Mouse (Mus musculus): ENCODE results near the gene Olfr1427. TPM values are rescaled to one million over a fixed set of nuclear protein-coding genes. Genes with fewer than 3 reads are reported as not detected.
"Not testable (repeated sequence)": the region's sequence is repeated elsewhere in the genome, so short reads cannot be mapped to it uniquely, and the experiment has no call there.

Olfr1427 gene
- polyA plus RNA-seq (2017; shearing (Covaris generic)) = not detected

GRCm38 (mm10) chr19:12103234-12103633 is at the start of gene Olfr1427:
Olfr1427 (minus strand) TSS chr19:12103334.
- ATAC-seq = no peak

DNA sequence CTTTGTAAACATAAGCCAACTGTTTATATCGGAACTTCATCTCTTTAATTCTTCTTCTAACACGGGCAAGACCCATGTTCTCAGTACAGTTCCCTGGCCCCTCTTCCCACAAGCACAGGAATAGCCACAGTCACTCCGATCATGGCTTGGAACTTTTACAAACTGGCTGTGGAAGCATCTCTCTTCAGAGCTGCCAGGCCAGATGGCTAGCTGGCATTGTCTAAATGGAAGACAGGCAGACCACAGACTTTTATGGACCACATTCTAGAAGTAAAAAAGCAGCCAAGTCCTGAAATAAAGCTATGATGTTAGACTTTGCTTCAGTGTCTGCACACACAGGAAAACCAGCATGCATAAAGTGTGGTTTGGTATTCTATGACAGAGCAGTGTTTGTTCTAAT is 42.3 kb upstream of the Olfr1427 start:
- ATAC-seq = no peak

DNA sequence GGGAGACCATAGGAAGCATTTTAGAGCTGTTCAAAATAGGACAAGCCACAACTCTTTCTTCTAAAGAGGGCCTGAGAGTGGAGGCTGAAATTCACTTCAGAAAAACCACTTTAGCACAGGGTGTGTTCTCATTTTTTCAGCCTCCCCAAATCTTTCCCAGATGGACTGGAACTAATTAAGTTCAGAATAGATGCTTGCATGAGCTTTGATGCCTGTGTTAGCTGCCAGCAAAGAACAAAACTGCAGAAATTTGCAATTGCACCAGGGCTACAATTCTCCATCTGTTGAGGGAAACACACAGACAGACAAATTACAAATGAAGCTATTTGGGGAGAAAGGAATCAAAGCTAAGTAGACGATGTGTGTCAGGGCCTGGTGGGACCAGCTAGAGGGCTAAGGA is 40.2 kb upstream of the Olfr1427 start:
- no peak for ATAC-seq

- ATAC-seq = no peak
These were observed 31.2 kb upstream of the Olfr1427 start for GRCm38 (mm10) chr19:12134289-12134688.

DNA sequence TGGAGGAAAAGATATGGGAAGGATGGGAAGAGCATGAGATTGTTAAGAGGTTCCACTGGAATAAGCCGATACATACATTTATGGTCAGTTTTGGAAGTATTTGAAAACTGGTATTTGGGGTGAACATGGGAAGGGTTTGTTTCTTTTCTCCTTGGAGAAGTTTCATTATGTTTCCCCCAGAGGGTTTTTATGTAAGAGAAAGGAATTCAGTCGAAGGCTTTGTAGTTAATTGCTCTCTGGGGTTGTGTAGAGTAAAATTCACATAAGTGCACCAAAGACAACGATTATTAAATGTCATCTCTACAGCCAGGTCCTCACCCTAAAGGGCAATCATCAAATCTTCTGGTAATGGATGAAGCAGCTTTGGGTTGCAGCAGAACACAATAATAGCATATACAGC is 20.0 kb upstream of the Olfr1427 start, which contains the start of gene Olfr76:
Olfr76 (minus strand) TSS at position 101 of the 400 bp plus-strand sequence.
- no peak for ATAC-seq

- no peak for ATAC-seq
These were observed 13.3 kb upstream of the Olfr1427 start for GRCm38 (mm10) chr19:12116464-12116863.

DNA sequence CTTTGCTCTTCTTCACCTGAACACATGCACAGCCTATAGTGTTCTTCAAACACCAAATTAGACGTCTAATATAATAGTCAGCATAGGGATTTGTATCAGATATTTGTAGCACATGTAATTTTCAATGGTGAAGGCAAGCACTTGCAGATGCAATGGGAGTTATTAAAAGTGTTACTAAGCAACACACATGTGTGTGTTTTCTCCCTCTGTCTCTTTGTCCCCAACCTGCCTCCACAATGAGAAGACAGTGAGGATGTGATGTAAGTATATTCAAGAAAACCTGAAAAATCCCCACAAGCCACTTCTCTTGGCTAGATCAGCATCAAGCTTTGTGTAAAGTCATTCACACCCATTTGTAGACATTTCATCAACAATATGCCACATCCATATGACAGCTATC is 12.7 kb upstream of the Olfr1427 start, which contains the start of gene Olfr1428:
Olfr1428 (minus strand) TSS at position 101 of the 400 bp plus-strand sequence.
- ATAC-seq = no peak

DNA sequence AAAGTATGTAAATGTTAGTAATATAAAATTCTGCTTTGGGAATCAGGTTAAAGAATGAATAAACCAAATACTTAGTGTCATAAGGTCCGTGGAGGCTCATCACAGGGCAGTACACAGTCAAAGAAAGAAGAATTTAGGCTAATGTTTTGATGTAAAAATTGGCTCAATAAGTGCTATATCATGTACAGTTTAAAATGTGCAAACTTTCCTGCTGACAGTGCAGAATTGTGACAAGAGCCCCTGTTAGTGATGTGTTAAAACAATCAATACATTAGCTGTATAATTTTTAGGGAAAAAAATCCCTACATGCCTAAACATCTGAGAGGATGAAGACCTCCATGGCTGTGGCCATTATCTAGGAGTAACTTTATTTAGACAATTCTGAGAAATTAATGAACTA is 10.7 kb upstream of the Olfr1427 start:
- no peak for ATAC-seq

- no peak for ATAC-seq
These were observed 1.4 kb upstream of the Olfr1427 start for GRCm38 (mm10) chr19:12104541-12104940.

DNA sequence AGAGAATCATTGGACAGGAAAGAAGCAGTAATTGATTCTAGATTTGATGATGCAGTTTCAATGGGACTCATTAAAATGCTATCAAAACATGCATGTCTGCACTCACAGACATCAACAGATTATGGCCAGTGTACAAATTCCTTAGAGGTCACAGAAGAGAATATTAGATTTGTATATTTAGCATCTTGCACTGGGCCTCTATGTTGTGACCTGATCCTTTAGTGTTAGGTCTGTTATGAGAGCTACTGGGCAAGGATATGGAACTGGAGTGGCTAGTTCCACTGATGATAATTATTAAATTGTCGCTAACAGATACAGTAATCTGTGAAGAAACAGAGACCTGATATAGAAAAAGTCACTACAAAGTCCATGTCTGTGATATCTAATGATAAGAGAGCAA is 11.2 kb downstream of the Olfr1427 start, which contains the start of gene Olfr1426:
Olfr1426 (minus strand) TSS at position 101 of the 400 bp plus-strand sequence.
- no peak for ATAC-seq

DNA sequence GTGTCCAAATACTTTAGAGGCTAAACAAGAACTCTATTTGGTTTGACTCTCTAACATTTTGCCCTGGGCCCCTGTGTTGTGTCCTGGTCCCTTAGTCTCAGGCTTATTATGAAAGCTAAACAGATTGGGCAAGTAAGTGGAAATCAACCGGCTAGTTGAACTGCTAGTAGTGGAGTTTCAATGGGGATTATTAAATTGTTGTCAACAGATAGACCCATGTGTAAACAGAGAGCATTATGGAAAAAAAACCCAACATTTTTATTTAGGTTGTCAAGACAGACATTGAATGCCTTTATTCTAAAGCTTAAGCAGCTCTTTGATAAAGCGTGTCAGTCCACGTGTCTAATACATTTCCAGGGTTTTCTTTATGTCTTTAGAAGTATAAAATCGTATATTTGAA is 25.5 kb downstream of the Olfr1427 start, which contains the start of gene Olfr1425:
Olfr1425 (minus strand) TSS at position 101 of the 400 bp plus-strand sequence.
- not testable (repeated sequence) for ATAC-seq

DNA sequence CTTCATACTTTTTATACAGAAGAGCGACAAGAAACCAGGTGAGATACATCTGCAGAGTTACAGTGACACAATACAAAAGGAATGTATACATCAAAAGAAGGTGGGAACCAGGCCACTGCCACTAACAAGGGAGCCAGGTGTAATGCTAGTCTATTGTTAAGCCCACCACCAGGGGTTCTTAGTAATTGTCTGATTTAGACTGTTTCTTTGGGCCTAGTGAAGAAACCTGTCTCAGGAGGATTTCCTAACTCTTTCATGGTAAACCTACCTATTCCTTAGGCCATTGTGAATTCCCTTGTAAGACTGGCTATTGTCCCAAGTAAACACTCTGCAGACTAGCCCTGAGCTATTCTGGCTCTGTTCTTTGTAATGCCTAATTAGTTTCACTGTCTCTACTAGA is 33.6 kb downstream of the Olfr1427 start:
- not testable (repeated sequence) for ATAC-seq

DNA sequence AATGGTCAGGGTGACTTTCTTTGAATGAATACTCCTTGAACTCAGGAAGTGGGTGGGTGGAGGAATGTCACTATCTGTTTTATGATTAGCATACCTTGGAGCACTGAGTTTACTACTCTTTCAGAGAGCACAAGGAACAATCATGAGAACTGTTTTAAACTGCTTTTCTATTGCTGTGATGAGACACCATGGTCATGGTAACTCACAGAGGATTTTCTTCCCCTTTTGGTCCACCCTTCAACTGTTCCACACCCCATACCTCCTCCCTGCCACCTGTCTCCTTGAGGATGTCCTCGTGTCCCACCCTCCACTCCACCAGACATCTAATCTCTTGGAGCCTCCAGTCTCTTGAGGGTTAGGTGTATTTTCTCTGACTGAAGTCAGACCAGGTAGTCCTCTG is 35.3 kb downstream of the Olfr1427 start:
- not testable (repeated sequence) for ATAC-seq

- not testable (repeated sequence) for ATAC-seq
These were observed 40.6 kb downstream of the Olfr1427 start, which contains the start of gene Olfr1424 for GRCm38 (mm10) chr19:12062582-12062981. Olfr1424 (minus strand) TSS chr19:12062682.

Other genes with a start within 250 kb of the Olfr1427 start
- gene Olfr1418, start 242.3 kb downstream of the Olfr1427 start, polyA plus RNA-seq (2017; shearing (Covaris generic)) = not detected
- not detected for gene Olfr1419, start 228.2 kb downstream of the Olfr1427 start, polyA plus RNA-seq (2017; shearing (Covaris generic))
- gene Olfr1420, start 216.8 kb downstream of the Olfr1427 start, polyA plus RNA-seq (2017; shearing (Covaris generic)) = not detected
- gene Patl1, start 190.9 kb downstream of the Olfr1427 start, polyA plus RNA-seq (2017; shearing (Covaris generic)) = 10 to 100 TPM; 14.5 to 15.9 TPM
- 1 to 10 TPM; 6.7 to 7.3 TPM for gene Osbp, start 137.4 kb downstream of the Olfr1427 start, polyA plus RNA-seq (2017; shearing (Covaris generic))
- gene Olfr1423, start 62.0 kb downstream of the Olfr1427 start, polyA plus RNA-seq (2017; shearing (Covaris generic)) = under 1 TPM in 1 of 2 experiments, not detected in 1; 0.05 TPM
- not detected for gene Olfr1424, start 40.7 kb downstream of the Olfr1427 start, polyA plus RNA-seq (2017; shearing (Covaris generic))
- gene Olfr1425, start 25.6 kb downstream of the Olfr1427 start, polyA plus RNA-seq (2017; shearing (Covaris generic)) = not detected
- not detected for gene Olfr1426, start 11.3 kb downstream of the Olfr1427 start, polyA plus RNA-seq (2017; shearing (Covaris generic))
- not detected for gene Olfr1428, start 12.6 kb upstream of the Olfr1427 start, polyA plus RNA-seq (2017; shearing (Covaris generic))
- gene Olfr76, start 19.9 kb upstream of the Olfr1427 start, polyA plus RNA-seq (2017; shearing (Covaris generic)) = not detected
- under 1 TPM in 1 of 2 experiments, not detected in 1; 0.16 TPM for gene Olfr1555-ps1, start 66.8 kb upstream of the Olfr1427 start, polyA plus RNA-seq (2017; shearing (Covaris generic))
- gene Olfr1431, start 97.3 kb upstream of the Olfr1427 start, polyA plus RNA-seq (2017; shearing (Covaris generic)) = not detected
- not detected for gene Olfr1432, start 129.3 kb upstream of the Olfr1427 start, polyA plus RNA-seq (2017; shearing (Covaris generic))
- not detected for gene Olfr262, start 138.3 kb upstream of the Olfr1427 start, polyA plus RNA-seq (2017; shearing (Covaris generic))
- not detected for gene Olfr235, start 157.7 kb upstream of the Olfr1427 start, polyA plus RNA-seq (2017; shearing (Covaris generic))
- not detected for gene Olfr1434, start 176.5 kb upstream of the Olfr1427 start, polyA plus RNA-seq (2017; shearing (Covaris generic))
- gene Olfr1436, start 195.8 kb upstream of the Olfr1427 start, polyA plus RNA-seq (2017; shearing (Covaris generic)) = not detected
- not detected for gene Olfr1437, start 221.8 kb upstream of the Olfr1427 start, polyA plus RNA-seq (2017; shearing (Covaris generic))
- not detected for gene Olfr1438-ps1, start 232.6 kb upstream of the Olfr1427 start, polyA plus RNA-seq (2017; shearing (Covaris generic))

All from activated CD4-positive, CD25-positive, alpha-beta regulatory T cell, adult 4 months (primary cell).